Mouse (Mus musculus) urinary bladder, postnatal 4 days (tissue): ENCODE data around the gene Cabcoco1.

Source experiments
- DNase-seq, 2 experiments: peaks; one replicate each; pipeline ENCODE4 v3.0.0; 2021 to 2022; ENCODE audit warnings: low spot score in 2 of 2

Cabcoco1 gene

DNA sequence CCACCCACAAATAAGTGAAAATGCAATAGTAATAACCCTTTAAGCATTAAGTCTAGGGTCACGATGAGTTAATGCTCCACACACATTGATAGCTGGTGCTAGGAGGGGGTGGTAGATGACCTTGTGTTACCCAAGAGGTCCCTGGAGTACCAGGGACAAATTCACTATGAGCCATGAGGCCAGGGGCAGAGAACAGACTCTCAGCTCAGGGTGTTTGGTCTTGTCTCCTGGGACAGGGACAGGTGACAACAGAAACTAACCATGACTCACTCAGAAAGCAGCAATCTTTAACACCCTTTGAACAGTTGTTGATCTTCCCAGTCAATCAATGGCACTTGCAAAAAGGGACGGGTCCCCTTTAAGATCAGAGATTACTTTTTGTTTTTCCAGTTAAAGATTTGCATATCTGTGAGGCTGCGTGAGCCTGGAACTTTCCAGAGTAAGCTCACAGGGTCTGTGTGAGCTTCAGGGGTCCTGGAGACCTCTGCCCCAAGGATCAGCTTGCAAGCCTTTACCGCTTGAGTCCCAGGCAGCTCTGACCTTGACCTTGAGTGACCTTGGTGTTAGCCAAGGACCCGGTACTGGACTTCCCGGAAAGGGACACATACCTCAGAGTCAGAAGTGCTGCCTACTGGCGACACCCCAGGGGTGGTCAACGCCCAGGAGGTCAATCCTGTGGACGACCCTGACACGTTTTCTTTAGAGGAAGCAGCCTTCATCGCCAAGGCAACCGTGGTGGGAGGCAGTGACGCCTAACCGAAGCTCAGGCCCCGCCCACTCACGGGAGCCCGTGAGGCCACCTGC lies at the start of gene Cabcoco1:
Cabcoco1 (minus strand) TSS at position 758 of the 804 bp plus-strand sequence.
- DNase-seq, result peak; percentile 55 to 67

DNA sequence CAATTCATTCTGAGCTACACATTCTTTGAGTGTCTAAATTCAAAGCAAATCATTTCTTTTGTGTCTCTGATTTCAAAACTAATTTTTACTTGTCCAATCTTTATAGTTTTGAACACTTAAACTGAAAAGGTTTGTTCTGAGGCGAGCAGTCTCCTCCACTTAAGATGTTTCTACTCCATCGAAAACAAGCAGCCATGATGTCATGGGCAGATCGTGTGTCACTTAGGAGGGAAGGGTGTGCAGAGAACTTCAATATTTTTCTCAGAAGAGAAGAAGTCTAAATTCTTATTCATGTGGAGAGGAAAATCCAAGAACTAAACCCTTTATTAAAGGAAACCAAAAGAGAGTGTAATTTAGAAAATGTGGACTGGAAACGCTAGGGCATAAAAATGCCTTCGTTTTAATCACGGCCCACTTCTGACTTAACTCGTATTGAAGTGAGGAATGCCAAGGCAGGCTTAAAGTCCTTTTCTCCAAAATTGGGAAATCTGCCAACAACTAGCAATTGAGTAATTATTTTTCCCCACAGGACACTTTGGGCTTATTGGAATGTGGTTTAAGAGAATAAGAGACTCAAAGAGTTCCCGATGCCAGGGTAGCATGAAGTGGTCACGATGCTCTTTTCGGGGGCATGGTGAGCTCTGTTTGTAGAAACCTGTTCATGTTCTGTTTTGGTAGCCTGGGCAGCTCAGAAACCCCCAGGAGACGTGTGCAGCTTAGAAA lies 48.0 kb upstream of the Cabcoco1 start:
- DNase-seq, result no peak

DNA sequence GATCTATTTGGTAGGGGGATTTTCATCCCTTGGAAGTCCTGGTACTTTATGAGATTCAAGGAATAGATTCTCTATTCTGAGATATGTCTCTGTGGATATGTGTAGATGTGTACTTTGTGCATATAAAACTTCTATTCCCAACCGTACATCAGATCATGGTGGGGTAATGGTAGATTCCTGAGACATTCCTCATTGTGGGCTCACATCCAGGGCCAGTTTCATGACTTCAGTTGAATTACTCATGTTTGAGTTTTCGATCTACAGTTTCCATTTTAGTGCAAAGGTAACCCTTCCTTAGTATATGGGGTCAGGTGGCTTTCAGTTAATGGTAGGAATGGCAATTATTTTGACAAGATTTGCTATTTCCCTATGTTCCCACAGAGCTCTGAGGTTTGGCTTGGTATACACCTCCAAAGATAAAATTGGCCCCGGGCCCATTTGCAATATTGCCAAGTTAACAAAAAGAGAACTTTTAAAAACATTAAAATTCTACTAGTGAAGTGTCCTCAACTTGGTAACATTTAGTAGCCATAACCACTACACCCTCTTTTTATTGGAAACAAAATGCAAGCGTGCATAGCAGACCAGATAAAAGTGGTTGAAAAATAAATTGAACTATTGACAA lies 45.8 kb upstream of the Cabcoco1 start:
- no peak for DNase-seq

DNA sequence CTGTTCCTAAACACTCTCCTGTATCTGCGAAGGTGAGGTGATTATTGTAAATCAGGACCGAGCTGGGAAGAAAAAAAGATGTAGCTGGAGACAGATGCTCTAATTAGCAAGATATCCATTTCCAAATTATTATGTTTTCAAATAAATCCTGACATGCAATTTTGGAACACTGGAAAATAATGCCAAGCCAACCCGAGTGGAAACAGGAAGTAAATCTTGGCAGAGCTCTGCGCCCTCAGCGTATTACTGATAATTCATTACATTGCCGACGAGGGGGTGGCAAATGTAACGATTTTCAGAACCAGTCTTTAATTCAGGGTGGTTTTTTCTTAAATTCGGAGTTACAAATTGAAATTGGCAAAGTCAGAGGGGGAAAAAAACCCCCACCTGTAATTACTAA lies 35.6 kb upstream of the Cabcoco1 start:
- no peak for DNase-seq

DNA sequence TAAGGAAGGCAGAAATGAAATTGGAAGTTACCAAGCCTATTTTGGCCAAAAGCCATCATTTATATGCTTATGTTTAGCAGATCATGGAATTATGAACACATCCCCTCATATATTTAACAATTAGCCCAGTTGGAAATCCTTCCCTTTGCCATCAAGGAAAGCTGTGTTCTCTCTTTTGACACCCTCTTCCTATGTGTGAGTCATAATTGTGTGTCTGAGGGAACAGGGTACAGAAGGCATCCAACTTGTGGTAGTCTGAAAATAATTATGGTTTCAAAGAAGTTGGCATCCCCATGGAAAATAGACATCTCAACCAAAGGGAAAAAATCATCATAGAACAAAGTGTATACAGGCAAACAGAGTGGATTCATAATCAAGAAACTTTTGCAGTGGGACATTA lies 26.5 kb upstream of the Cabcoco1 start:
- no peak for DNase-seq

DNA sequence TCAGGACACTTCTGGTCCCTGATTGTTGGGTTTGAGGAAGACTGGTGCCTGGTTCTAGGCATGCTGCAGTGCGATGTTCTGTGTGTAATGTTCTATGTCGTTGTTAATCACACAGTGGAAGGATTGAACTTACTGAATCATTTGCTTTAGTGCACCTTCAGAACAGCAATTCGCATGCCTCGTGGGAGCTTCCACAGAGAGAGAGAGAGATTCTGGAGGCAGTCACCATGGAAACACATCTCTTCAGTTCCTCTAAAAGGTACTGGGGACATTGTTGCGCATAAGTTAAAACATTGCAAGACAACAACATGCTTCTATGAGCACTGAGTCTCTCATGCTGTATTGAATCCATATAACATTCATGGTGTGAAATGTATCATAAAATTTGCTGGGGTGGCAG lies 20.6 kb upstream of the Cabcoco1 start:
- no peak for DNase-seq

DNA sequence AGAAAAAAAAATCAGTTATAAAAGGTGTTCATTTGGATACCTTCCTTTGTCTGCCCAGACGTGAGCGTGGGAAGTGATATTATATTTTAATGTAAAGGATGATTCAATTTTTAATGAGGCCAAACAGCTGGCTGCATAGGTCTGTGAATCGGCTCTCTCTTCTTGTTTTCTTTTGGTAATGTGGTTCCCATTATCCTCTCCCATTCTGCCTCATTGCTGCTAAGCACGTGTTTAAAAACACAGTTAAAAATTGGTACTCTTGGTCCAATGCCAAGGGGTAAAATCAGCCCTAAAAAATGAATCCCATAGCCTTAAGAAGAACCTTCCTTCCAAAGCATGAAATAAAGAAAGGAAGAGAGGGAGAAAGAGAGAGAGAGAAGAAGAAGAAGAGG lies 17.1 kb upstream of the Cabcoco1 start:
- DNase-seq, result no peak

DNA sequence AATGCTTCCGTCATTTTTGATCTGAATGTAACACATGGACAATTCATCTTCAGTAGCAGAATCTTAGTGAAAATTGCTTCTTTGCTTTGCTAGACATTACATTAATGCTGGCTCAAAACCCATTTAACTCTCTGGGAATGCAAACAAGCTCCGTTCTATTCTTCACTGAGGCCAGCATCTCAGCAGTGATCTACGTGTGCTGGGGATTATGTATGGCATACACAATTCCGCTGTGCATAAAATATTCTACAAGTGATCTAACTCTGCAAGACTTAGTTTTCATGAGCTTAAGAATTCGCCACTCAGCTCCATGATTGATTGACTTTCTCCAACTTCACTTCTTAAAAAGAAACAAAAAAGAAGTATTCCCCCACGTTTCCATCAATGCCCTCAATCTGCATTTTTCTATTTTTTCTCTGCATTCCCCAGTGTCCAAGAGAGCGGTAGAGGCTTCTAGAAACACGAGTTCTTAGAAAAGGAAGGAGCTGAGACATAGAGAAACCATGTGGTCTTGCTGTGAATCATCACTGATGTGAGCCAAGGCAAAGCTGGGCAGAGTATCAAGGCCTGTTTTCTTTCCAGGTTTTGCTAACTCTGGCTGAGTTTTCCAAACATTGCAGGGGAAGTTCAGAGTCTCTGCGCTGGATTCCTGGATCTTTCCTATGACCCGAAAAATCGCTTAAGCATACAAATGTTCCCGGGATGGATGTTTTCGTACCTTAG lies 16.6 kb upstream of the Cabcoco1 start:
- peak; percentile 68 to 75 for DNase-seq

DNA sequence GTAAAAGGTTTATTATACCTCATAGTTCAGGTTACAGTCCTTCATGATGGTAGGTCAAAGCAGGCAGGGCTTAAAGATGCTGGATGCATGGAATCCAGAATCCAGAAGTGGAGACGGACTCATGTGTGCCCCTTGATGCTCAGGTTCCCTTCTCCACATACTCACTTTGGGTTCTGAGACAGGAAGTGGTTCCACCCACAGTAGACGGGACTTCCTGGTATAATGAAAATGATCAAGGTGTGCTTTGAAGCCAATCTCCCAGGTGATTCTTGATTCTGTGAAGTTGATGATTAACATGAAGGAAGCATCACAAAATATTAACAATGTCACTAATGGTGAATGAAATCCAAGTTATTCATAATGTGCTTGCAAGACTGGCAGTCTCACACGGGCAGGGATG lies 12.0 kb upstream of the Cabcoco1 start:
- DNase-seq, result no peak

DNA sequence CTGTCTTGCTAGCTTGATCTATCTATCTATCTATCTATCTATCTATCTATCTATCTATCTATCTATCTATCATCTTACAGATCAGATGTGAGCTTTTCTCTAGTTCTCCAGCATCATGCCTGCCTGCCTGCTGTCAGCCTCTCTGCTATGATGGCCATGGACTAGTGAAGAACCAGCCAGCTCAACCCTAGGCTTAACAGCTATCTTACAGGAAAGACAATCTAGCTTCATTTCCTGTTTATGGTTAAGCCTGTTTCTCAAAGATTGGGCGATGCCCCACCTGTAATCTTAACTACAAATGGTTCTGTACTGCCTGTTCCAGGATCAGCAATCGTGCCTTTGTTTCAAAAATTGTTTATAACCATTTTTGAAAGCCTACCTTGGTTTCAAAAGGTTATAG lies 10.9 kb upstream of the Cabcoco1 start:
- DNase-seq, result no peak

DNA sequence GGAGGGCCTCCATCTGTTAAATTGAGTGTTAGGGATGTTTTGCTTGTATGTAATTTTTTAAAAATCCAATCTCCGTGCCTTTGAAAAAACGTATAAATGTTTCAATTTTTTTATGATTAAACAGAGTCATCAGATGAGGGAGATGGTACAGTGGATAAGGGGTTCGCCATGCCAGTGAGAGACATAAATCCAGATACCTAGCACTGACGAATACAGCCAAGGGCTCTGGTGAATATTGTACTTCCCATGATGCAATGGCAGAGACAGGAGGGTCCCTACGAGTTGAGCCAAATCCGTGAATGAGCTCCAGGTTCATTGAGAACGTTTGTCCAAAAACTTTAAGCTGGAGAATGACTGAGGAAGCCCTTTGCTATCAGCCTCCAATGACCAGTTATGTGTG lies 9.6 kb upstream of the Cabcoco1 start:
- no peak for DNase-seq

DNA sequence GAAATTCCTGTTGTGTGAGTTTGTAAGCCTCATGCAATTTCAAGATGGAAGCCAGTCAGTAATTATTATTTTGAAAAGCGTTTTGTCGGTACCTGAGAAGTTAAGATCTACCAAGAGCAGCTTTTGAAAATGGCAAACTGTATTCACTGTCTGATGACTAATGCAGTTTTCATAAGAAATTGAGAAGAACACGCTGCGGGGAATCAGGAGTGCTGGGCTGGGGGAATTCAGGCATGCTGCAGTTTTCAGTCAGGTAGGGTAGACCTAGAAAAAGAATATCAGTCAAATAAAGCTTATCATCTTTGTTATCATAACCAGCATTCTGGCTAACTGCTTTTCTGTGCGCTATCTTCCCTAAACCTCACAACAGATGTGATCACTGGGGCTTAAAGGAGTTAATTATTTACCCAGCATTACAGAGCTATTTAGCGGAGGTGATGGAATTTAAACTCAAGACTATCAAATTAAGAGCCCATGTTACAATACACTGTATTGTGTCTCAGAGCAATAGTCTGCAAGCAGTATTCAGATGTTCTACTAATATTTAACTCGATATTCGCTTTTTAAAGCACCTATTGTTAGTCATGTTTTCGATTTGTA lies 9.1 kb upstream of the Cabcoco1 start:
- no peak for DNase-seq

DNA sequence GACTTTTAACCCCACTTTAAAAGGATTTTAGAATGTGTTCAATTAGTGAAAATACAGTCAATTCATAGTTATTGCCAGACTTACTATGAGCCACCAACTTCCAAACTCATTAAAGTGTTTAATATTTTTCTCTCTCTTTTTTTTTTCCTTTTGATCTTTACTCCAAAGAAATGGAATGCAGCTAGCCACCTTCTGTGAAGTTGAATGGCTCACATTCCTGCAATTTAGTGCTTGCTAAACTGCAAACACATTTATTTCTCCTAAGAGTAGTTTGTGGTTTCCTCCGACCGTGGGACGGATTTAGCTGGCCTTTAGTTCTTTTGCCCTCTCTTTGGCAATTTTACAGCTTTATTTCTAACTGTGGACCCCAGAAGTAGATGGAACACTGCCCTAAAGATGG lies 1.4 kb upstream of the Cabcoco1 start:
- DNase-seq, result no peak

DNA sequence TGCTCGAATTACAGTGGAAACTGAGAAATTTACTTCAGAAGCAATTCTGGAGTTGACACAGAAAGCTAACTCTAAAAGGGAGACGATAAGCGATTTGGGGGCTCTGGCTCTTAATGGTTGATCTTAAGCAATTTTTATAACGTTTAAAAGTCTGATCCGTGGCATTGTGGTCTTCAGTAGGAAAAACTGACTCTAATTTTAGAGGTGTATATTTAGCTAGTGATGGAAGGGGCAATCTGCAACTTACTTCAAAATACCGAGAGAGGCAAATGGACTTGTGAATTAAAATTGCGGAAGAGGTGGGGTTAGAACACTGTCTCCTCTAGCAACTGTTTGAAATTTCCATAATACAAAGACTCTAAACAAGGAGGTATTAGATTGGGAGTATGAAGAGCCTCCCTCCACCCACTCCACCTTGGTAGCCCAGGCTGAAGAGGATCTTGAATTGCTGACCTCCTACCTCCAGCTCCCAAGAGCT lies 286 bp upstream of the Cabcoco1 start:
- no peak for DNase-seq

DNA sequence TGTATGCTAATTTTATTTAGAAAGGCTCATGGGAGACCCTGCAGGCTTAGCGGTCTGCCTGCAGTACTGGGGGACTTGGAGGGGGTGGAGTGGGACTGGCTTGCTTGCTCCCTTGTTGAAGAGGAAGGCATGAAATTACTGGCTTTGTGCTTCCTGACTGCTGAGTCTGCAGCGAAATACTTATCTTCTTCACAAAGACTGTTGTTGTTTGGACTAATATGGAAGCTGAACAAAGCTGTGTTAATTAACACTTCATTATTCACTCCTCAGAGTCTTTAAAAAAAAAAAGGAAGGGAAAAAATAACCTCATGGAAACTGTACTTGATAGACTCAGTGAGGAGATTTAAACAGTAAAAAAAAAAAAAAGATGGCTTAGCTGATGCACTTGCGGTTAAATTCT lies 1.1 kb downstream of the Cabcoco1 start:
- DNase-seq, result no peak

DNA sequence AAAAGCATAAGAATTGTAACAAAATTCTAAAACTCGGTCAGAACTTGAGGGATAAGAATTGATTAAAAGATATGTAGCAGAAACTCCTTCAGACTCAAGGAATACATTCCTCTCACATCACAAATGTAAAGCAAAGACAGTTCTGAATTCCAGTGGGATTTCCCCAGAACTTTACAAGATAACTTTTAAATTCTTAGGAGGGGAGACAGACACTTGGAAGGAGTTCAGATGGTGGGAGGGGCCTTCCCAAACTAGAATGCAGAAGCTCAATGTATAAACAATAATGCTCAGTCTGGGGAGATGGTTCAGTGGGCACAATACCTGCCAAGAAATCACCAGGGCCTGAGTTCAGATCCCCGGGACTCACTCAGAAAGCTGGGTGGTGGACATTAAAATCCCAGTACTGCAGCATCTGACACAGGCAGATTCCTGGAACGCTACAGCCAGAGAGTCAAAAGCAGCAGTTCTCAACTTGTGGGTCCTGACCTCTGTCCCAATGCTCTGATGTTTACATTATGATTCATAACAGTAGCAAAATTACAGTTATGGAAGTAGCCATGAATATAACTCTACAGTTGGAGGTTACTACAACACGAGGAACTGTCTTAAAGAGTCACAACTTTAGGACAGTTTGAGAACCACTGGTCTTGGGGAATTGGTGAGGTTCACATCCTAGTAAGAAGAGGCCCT lies 4.3 kb downstream of the Cabcoco1 start:
- no peak for DNase-seq

DNA sequence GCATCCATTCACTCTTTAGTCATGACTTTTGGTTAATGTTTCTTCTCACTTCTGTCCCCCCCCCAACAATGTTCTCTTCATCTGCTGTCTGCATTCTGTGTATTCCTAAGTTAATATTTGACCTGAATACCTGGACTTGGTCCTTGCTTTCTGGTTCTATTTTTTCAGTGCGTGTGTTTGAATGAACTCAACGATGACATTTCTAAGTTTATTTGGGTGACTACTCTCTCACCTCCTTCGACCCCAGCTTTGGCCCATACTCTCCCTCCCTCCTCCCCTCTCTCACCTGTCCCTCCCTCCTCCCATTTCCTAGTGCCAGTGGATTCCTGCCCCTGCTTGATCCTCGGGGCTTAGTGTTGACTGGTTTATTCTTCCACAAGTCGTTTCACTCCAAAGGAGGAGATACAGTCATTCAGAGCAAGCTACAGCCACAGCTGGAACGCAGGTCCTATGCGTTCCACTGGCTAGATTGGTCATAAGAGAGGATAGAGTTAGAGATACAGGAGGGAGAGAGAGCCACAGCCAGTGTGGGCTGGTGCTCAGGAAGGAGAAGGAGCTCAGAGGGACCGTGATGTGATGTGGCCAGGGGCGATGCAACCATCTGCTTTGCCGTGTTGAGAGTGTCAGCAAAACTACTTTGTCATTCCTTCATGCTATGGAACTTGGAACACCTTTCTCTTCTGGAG lies 12.2 kb downstream of the Cabcoco1 start:
- no peak for DNase-seq

DNA sequence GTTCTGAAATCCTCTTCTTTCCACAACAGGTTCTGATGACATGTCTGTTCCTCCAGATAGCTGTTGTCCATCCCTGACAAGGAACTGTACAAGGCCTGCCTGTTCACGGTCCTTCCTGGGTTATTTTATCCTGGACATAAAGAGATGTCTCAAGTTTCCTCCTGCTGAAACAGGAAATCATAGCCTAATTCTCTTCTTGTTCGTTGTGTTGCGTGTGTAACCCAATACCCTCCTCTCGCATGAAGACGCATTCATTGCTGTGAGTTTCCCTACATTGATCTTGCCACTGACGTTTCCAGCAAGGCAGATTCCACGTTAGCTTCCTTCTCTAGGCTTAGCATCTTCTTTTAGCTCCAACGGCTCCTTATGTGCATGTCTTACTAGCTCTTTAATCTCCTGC lies 12.7 kb downstream of the Cabcoco1 start:
- no peak for DNase-seq

DNA sequence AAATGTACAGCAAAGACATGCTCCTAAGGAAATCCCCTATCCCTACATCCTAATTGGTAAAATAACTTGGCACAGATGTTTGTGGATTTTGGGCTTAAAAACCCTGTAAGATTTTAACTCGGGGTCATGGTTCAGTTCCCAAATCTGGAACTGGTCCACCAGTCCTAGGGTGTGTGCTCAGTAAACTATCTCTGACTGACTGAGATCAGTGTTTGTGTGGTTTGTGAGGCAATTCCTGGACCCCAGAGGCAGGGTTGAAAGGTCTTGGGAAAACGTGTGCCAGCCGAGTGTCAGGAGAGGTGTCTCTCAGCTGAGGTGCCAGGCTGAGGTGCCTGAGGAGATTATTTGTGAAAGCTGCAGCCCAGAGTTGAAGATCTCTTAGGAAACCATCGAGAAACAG lies 19.6 kb downstream of the Cabcoco1 start:
- DNase-seq, result no peak

DNA sequence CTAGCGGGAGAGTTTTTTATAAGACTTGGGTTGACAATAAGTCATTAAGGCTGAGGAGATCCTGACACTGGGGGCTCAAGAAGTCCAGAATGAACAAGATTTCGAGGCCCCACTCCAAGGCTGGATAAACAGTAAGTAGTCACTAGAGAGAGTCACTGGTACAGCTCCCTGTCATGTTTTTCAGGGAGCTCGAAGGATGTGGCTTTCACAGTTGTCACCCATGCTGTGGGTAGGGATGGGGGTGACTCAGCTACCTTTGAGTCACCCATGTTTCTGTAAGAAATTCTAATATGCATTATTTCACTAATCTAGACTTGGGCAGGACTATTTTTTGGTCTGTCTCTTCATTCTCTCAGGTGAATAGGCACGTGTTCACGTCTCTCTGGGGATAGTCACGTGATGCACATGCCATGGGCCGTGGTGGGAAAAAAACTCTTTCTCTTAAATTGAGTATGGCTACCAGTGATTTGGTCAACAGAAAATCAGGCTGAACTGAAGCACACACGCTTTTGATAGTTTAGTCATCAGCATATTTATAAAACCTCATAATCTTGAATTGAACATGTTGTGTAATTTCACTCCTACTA lies 29.2 kb downstream of the Cabcoco1 start:
- DNase-seq, result no peak
